Mouse (Mus musculus) gastrocnemius, postnatal 14 days (tissue): ENCODE results near the gene Ly6g6d. TPM values are rescaled to one million over a fixed set of nuclear protein-coding genes. Genes with fewer than 3 reads are reported as not detected.
A peak's percentile ranks its signal among the peaks of the same experiment; 100 is the strongest.
"Not testable (repeated sequence)": the region's sequence is repeated elsewhere in the genome, so short reads cannot be mapped to it uniquely, and the experiment has no call there.

Experiments
- DNase-seq: peaks from one replicate; pipeline ENCODE4 v3.0.0; 2021; ENCODE audit warnings: mixed read lengths
- intact Hi-C: fragments of 180-260 bp; cut with DNase I; formaldehyde crosslinking; loops from one replicate; pipeline ENCODE4 v1.15.1; 2025; ENCODE audit warnings: low total_unique reads
- long read RNA-seq, 2 experiments: library from polyadenylated mRNA; stranded (forward); transcript quantifications; one replicate each; pipeline ENCODE4 v2.0.0; 2021
- total RNA-seq, 2 experiments: library from RNA; stranded (reverse); gene quantifications; 2 replicates each; pipeline ENCODE4 v1.2.3; 2021

Ly6g6d gene
- under 1 TPM; 0.64 TPM for total RNA-seq
- long read RNA-seq, experiment 1 = 0 reads
- long read RNA-seq, experiment 2 = 0 reads

- DNase-seq = peak; percentile 49
- intact Hi-C loops = no loop called here
Observed at GRCm38 (mm10) chr17:35077786-35078233, at the start of gene Ly6g6d. TSS of gene Ly6g6d (minus strand) at chr17:35078065.

- DNase-seq = no peak
- intact Hi-C loops = no loop called here
Observed at GRCm38 (mm10) chr17:35127017-35127416, 49.2 kb upstream of the Ly6g6d start.

GRCm38 (mm10) chr17:35126206-35126611 lies 48.3 kb upstream of the Ly6g6d start, which contains the start of gene D17H6S53E:
TSS of gene D17H6S53E (plus strand) at chr17:35126373.
- intact Hi-C loops = no loop called here
- peak; percentile 80 for DNase-seq

GRCm38 (mm10) chr17:35125578-35125977 lies 47.7 kb upstream of the Ly6g6d start:
- intact Hi-C loops = no loop called here
- no peak for DNase-seq

GRCm38 (mm10) chr17:35125081-35125480 lies 47.2 kb upstream of the Ly6g6d start:
- intact Hi-C loops = no loop called here
- no peak for DNase-seq

GRCm38 (mm10) chr17:35124261-35124896 lies 46.5 kb upstream of the Ly6g6d start:
- DNase-seq, intact Hi-C loops: not testable (repeated sequence)

- DNase-seq, intact Hi-C loops: not testable (repeated sequence)
Observed at GRCm38 (mm10) chr17:35123287-35123686, 45.4 kb upstream of the Ly6g6d start.

- DNase-seq = peak; percentile 52
- intact Hi-C loops = no loop called here
Observed at GRCm38 (mm10) chr17:35121871-35122303, 44.0 kb upstream of the Ly6g6d start, which contains the start of gene Csnk2b. TSS of gene Csnk2b (minus strand) at chr17:35122053.

GRCm38 (mm10) chr17:35121143-35121799 lies 43.4 kb upstream of the Ly6g6d start, which contains the start of gene Gpank1:
TSS of gene Gpank1 (plus strand) at chr17:35121455.
- intact Hi-C loops = no loop called here
- peak; percentile 99 for DNase-seq

- DNase-seq = peak; percentile 47
- intact Hi-C loops = no loop called here
Observed at GRCm38 (mm10) chr17:35120745-35121142, 42.9 kb upstream of the Ly6g6d start.

- intact Hi-C loops = no loop called here
Observed at GRCm38 (mm10) chr17:35115046-35116019, 37.5 kb upstream of the Ly6g6d start, which contains the start of gene Ly6g5b. TSS of gene Ly6g5b (minus strand) at chr17:35115428.

GRCm38 (mm10) chr17:35111774-35112173 lies 33.9 kb upstream of the Ly6g6d start:
- no peak for DNase-seq
- intact Hi-C loops = no loop called here

More at GRCm38 (mm10) chr17:35115046-35116019, 37.5 kb upstream of the Ly6g6d start, which contains the start of gene Ly6g5b:
- DNase-seq = peak; percentile 31

GRCm38 (mm10) chr17:35108097-35108496 lies 30.2 kb upstream of the Ly6g6d start, which contains the start of gene Ly6g5c:
TSS of gene Ly6g5c (plus strand) at chr17:35108279.
- DNase-seq = no peak
- intact Hi-C loops = no loop called here

GRCm38 (mm10) chr17:35106522-35106921 lies 28.7 kb upstream of the Ly6g6d start:
- intact Hi-C loops = no loop called here
- no peak for DNase-seq

- DNase-seq = peak; percentile 35
- intact Hi-C loops = no loop called here
Observed at GRCm38 (mm10) chr17:35105740-35106389, 28.0 kb upstream of the Ly6g6d start.

- DNase-seq = no peak
- intact Hi-C loops = loop anchor here (5.0 kb wide), 1 partner anchor 87 kb away; the partner anchor contains the start of gene Vwa7
Observed at GRCm38 (mm10) chr17:35104754-35105153, 26.9 kb upstream of the Ly6g6d start.

GRCm38 (mm10) chr17:35104079-35104478 lies 26.2 kb upstream of the Ly6g6d start:
- no peak for DNase-seq

GRCm38 (mm10) chr17:35103221-35103690 lies 25.4 kb upstream of the Ly6g6d start:
- DNase-seq = no peak
- intact Hi-C loops = loop anchor here (5.0 kb wide), 1 partner anchor 86 kb away; the partner anchor contains the start of gene Vwa7

More at GRCm38 (mm10) chr17:35104079-35104478, 26.2 kb upstream of the Ly6g6d start:
- intact Hi-C loops = loop anchor here (5.0 kb wide), 1 partner anchor 87 kb away; the partner anchor contains the start of gene Vwa7
